Mouse (Mus musculus) liver, embryonic 14.5 days (tissue): ENCODE measurements around the gene Ascc3.

Source experiments
- CTCF ChIP-seq: IDR thresholded peaks from 2 replicates; pipeline ENCODE4 v1.5.1; 2016; ENCODE audit warnings: antibody characterized with exemption, low read depth, control low read depth
- EP300 ChIP-seq: IDR thresholded peaks from 2 replicates; pipeline ENCODE4 v1.6.1; 2016; ENCODE audit warnings: antibody characterized with exemption, low read depth

- no peak for TF ChIP-seq CTCF
- no peak for TF ChIP-seq EP300
These were observed 112.4 kb downstream of the Ascc3 start for GRCm38 (mm10) chr10:50704898-50705297.
